Mouse (Mus musculus) layer of hippocampus, adult 18-20 months (tissue): ENCODE measurements around the gene Nptn. TPM values are rescaled to one million over a fixed set of nuclear protein-coding genes. Genes with fewer than 3 reads are reported as not detected.

ENCODE experiments used
- DNase-seq, 2 experiments: peaks; one replicate each; pipeline ENCODE4 v3.0.0; 2022; ENCODE audit warnings: low spot score in 2 of 2
- total RNA-seq, 2 experiments: library from RNA; stranded (reverse); gene quantifications; 2 replicates each; pipeline ENCODE4 v1.2.3; 2021

Gene Nptn
- total RNA-seq, 2 experiments from 2014 or later: 848 to 884 TPM

DNA sequence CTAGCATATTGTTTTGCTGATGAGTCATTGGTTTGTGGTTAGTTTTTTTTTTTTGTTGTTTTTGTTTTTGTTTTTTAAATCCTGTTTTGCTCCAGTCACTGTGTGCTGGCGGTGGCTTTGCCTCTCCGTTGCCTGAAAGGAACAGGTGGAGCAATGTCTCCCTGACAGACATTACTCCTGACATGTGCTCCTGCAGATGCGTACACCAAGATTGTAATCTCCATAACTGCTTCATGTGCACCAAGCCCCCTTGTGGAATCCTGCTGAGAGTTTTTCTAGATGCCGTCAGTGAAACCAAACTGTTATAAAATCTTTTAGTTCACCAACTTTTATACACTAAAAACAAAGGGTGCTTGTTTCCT, 67.2 kb downstream of the Nptn start:
- no peak for DNase-seq

DNA sequence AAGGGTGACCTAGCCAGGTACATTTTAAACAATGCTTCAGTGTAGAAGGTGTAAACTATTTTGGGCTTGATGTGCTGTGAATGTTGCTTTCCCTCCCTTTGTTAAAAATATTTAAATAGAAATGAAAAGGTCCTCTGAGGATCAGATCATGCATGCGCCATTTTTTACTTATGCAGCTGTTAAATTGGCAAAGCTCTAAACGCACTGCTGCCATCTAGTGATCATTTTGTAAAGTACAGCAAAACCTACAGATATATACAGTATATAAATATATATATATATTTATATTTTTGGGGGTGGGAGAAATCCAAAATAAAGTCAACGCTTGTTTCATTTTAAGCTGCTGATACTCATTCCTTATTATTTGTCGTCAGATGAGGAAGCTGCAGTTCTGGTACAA, 70.0 kb downstream of the Nptn start:
- DNase-seq: peak in 1 of 2 experiments; percentile 62

DNA sequence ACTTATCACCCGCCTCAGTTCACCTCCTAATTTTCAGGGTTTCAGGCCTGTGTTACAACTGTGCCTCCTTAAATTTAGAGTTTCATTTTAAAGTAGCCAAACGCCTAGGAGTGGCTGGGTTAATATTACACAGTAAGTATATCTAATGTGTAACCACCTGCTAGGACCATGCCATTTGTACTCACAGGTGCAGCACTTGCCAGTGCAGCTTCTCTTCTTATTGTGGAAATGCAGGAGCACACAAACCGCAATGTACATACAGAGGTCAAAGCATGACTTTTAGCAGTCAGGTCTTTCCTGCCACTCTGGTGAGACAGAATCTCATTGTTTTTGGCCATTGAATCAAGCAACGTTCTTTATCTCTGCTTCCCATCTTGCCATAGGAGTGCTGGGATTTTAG, 72.5 kb downstream of the Nptn start:
- no peak for DNase-seq

DNA sequence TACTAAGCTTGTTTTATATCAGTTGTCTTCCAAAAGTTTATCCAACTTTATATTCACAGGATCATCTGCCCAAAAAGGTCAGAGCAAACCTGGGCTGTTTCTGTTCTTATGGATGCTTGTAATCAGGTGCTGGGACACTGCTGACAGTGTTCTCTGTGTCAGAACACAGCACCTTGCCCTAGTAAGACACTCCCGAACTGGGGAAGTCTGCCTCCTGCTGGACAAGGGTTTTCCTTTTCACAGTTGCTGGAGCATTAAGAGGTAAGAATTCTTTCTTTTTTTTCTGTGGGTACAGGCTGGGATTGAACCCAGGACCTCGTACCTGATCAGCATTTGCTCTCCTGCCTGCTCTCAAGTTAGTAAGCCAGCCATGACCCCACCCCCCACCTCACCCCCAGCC, 74.4 kb downstream of the Nptn start:
- no peak for DNase-seq

DNA sequence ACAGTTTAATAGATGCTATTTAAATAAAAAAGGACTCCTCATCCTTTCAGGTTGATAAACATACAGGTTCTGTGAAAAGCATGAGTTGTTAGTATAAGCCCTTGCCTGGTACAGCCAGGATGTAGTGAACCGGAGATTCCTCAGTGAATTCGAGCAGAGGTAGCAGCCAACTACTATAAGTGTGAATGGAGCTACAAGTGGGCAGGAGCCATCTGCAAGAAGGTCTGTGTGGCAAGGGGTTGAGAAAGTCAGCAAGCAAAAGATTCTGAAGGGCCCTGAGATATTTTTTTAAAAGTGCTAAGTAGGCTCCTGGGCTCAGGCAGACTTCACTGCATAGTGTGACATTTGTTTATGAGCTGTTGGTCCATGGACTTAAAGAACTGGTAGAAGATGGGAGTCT, 74.8 kb downstream of the Nptn start:
- DNase-seq: no peak

DNA sequence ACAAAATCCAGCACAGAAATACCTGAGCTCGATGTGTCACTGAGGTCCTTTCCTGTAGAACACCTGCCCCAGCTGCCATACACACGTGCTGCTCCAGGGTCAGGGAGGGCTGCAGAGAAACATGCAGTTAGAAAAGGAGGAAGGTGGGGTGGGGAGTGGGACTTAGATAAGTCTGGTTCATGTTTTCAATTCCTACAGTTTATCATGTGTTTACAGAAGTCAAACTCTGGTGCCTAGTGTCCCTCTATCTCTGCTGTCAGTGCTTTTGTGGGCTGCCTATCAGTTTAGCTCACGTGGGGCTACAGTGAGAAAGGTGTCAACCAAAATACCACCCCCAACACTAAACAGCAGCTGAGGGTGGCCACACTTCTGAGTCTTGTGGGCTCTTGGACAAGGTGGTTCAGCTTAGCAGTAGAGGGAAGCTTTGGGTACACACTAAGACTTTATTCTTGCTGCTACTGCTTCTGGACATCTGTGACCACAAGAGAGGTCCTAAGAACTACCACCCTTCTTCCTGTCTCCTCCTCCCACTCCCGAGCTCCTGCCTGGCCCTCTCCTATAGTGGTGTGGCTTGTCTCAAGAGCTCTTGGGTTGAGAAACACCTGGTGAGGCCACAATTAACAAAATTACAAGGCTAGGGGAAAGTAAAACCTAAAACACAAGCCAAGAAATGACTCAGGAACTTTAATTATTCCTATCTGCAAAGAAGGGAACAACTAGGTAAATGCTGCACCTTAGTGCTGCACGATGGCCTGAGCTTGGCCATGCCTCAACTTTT, 75.9 kb downstream of the Nptn start:
- no peak for DNase-seq

DNA sequence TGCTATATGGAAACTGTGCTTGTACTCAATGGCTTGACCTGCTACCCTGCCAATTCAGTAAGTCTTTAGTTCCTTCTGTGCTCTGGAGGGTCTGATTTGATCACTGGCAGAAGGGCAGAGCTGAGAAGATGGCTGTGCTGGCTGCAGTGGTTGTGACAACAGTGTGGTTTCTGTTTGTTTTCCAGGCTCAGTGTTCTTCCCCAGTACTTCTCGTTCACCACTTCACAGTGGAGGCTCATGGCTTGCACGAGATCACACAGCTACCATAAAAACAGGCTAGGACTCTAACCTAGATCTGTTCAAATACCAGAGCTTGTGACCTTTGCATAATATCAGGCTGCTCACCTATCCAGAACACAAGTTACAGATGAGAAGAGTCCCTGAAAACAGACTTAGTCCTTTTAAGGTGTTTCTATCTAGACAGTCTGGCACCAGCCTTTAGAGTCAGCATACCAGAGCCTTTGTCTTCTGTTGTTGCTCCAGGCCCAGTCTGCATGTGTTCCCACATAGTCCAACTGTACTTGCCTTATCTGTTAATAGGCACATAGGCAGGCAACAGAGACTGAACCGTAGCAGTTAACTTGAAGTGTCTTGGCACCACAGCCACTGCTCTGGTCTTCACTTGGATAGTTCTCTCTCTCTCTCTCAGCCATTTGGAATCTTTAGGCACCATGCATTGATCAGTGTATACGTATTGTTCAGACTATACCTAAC, 76.7 kb downstream of the Nptn start:
- DNase-seq: no peak

DNA sequence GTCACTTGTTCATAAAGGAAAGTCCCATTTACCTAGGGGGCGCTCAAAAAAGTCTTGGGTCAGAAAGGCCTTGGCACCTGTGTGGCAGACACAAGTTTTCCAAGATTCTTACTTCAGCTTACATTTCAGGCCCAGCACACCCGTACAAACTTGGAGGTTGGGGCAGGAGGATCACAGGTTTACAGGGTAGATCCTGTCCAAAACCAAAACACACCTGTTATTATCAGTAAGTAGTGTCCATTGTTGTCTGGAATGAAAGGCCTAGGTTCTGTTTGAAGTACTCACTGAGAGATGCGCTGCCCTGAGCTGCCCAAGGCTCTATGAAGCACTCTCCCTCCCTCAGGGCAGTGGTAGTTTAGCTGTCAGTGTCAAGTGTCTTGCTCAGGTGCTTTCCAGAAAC, 77.3 kb downstream of the Nptn start:
- DNase-seq: no peak

DNA sequence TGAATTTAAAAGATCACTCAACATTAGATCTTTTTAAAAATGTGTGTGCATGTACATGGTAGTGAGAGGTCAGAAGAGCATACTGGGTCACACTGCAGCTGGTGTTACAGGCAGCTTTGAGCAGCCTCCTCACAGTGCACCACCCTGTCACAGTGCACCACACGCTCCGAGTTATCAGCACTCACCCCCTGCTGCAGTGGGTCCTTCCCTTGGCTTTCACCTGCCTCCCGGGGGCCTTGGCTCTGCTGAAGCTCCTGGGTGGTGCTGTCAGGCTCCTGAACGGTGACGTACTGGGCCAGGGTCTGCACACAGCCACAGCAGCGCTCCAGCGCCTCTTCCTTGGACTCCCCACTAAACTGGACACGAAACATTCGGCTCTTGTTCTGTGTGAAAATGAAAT, 77.9 kb downstream of the Nptn start:
- DNase-seq: no peak

DNA sequence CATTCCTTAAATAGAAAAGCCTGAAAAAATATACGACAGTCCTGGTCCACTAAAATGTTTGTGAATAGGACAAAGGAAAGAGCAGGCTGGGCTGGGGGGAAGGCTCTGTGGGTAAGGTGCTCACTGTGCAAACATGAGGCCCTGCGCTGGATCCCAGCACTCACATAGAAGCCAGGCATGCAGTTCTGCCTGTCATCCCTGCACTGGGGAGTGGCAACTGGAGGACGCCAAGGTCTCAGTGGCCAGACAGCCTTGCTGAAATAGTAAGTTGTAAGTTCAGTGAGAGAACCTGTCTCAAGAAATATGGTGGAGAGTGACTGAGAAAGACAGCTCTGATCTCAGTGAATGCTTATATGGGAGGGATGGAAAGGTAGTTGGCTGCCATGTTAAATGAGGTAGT, 78.6 kb downstream of the Nptn start:
- no peak for DNase-seq

DNA sequence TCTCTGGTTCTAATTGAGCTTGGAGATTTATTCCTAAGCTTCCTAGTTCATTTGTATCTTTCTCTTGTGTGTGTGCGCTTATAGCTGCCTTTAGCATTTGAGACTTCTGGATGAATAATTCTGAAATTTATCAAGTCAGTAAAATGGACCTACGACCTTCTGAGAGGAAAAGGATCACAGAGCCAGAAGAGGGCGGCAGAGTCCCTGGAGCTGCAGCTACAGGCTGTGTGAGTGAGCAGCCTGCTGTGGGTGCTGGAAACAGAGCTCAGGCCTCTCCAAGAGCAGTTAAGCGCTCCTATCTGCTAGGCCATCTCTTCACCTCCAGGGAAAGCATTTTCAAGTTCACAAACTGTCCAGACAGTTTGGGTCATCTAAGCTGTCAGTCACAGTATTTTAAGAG, 80.0 kb downstream of the Nptn start:
- DNase-seq: no peak

DNA sequence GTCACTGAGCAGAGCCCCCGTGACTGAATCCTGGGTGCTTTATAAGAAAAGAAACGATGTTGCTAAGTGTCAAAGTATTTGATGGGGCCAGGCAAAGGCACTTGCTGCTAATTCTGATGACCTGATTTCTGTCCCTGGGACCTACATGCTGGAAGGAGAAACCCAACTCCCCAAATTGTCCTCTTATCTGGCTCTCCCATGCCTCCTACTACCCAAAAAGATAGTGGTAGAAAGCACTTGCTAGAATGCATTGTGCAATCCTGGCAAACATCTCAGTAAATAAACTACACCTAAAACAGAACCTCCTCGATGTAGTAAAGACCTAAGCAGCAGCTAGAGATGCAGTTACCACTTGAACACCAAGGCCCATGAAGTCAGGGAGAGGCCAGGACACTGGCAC, 80.8 kb downstream of the Nptn start:
- no peak for DNase-seq

DNA sequence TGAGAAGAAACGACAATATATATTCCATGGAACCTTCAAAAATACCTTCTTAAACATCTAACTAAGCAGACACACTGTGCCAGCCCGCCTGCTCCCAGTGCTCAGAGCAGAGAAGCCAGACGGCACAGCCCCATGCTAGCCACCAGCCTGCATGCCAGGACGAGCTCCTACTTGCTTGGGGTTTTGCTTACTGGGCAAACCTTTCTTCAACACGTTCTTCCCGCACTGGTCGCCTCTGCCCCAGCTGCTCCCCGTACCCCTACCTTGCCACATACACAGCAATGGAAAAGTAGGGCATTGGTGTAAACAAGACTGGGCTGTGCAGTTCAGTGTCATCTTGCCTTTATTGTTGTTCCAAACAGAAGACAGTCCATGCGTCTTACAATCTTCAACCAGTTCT, 83.5 kb downstream of the Nptn start:
- no peak for DNase-seq

DNA sequence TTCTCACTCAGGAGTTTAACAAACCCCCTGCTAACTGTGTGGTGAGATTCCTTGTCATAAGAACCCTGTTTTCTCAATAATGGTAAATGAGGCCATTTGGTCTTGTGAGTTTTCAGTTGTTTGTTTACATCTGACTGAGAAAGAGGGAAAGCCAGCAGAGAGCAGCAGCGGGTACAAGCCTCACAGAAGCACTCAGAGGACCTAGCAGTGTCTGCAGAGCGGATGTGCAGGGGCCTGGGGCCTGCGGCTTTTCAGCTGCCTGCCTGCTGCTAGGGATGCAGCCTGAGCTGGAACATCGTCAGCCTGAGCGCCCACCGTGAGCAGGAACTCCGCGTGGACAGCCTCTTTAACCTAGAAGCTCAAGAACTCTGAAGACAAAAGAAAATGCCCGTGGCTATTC, 84.2 kb downstream of the Nptn start:
- DNase-seq: no peak

DNA sequence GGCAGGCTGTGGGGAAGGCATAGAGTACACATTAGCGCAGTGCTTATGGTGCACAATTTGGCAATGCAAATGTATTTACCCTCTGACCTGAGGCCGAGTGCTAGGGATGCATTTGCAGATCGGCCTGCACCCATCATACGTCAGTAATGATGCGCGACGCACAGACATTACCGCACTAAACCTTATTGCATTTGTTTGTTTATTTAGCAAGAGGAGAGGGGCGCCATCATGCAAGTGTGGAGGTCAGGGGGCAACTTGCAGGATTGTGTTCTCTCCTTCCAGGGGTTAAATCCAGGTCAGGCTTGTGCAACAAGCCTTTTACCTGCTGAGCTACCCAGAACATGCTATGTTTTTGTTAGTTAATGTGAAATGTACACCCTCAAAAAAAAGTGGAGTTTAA, 85.2 kb downstream of the Nptn start:
- no peak for DNase-seq

DNA sequence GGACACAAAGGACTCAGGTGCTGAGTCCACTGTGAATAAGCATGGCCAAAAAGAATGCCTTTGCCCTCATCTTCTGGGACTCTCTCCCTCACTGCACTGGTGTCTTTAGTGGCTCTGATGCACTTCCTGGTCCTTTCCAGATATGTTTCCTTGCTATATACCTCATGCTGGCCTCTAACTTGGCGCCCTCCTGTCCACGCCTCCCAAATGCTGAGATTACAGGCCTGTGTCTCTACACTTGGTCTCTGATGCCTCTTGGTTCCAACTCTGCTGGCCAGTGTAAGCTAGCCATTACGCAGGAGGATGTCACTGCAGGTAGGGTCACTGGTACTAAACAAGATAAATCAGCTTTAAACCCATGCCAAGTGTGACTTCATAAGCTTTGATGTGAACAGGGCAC, 86.1 kb downstream of the Nptn start:
- DNase-seq: no peak

DNA sequence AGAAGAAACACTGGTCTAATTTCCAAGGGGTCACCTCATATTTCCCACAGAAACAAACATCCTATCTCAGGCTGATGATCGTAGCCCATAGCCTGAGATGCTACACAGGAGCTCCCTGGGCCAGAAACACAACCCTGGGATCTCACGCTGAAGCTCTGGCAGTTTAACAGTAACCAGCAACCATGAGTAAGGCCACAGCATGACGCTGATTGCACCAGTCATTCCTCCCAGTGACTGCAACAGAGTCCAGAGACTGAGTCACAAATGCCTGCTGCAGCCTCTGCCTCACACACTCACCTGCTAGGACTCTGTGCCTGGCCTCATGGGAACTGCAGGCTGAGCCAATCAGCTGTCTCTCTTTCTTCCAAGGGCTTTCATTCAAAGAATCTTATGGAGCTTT, 87.0 kb downstream of the Nptn start:
- no peak for DNase-seq

DNA sequence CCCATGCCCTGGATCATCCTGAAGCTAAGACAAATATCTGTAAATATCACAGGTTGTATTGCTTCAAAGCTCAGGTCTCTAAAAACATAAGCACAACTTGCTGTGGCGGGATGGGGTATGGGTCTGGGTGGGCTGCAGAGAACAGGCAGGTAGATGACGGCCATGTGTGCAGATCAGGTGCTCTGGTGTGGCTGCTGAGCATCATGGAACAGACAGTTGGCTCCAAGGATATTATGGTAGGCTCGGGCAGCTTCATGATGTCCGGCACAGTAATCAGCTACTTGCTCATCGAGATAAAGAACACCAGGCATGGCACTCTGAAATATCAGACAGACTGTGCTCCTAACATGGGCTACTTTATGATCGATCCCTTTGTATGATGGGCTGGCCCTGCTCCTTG, 87.8 kb downstream of the Nptn start:
- no peak for DNase-seq

DNA sequence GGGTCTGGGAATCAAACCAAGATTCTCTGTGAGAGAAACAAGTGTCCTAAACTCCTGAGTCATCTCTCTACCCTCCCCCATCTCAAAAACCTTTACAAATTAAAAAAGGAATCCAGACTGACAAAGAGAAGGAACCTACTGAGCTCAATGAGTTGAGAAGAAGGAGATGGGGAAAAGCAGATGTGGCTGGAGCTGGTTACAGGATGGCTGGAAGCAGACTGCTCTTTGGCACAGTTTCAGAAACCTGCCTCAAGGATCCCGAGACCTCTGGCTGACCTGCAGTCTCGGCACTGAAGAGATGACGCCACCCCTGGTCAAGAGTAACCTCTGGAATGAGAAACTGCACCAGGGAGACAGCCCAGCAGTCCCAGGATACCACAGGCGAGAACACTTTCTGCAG, 90.4 kb downstream of the Nptn start:
- no peak for DNase-seq

DNA sequence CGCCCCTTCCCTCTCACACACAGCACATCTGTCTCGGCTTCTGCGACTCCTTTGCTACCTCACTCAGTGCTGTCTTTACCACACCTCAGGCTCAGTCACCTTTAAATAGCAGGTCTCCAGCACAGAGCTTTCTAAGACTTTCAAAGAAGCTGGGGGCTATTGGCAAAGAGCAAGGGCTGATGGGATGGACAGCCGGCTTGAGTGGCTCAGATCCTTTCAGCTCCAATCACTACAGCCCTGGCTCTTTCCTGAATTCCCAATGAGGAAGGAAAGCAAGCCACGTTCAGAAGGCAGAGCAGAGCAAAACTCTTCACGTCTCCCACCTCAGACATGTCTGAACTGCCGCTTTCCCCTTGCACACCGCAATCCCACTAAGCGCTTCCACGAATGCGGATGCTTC, 92.7 kb downstream of the Nptn start:
- DNase-seq: no peak

DNA sequence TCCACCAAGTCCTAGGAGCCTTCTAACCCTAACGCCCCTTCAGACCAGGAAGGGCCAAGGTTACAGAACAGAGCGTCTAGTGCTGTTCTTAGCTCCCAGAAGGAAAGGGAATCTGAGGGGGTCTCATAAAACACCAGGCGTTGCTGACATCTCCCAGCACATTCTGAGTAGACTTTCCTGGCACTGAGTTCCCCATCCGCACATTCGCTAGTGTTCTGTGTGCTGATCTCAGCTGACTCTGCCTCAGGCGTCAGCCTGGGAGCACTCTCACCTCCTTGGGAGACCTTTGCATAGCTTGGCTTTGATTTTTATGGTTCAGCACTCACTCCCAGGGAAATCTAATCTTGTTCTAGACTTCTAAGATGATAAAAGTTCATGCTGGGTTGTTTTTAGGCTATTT, 93.3 kb downstream of the Nptn start:
- DNase-seq: no peak

DNA sequence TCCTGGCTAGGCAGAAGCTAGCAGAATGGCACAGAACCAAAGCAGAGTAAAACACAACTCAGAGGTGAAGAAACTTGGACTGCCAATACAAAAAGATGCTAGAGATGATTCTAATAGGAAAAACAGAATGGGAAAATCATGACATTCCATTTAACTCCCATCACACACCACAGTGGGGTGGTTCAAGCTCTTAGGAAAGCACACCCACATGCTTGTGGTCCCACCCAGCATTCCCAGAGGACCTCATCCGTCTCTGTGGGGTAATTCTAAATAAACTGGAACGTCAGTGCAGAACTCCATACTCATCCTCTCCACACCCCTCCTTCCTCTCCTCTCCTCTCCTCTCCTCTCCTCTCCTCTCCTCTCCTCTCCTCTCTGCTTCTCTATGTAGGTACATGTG, 99.4 kb downstream of the Nptn start:
- no peak for DNase-seq

DNA sequence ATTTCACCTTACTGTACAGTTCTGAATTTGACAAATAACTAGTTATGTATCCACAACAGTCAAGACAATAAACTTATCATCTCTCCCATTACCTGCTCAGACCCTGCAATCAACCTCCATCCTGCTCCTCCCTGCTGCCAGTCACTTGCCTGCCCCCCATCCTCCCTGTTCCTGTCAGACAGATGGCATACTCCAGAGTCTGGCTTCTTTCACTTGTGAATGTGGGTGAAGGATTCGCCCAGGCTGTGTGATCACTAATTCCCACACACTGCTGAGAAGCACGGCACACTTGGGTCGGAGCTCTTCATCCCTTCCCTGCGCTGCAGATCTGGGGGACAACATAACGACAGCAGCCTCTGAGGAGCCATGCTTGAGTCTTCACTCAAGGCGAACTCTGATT, 100.1 kb downstream of the Nptn start:
- DNase-seq: peak; percentile 28 to 39
